Mouse (Mus musculus) liver, embryonic 16.5 days (tissue): ENCODE results near the gene D3Ertd254e. TPM values are rescaled to one million over a fixed set of nuclear protein-coding genes. Genes with fewer than 3 reads are reported as not detected.
"Not testable (repeated sequence)": the region's sequence is repeated elsewhere in the genome, so short reads cannot be mapped to it uniquely, and the experiment has no call there.

Source experiments
- ATAC-seq: fragments of 200-750 bp; cut with Nextera tagmentation; 2 replicates; pipeline ENCODE4 v1.8.0; 2017; ENCODE audit warnings: low read depth, mild to moderate bottlenecking, moderate number of reproducible peaks, moderate library complexity
- H3K27ac ChIP-seq: fragments of 300-500 bp; sonication (generic); 2 replicates; pipeline ENCODE4 v1.5.1; 2014; ENCODE audit warnings: mild to moderate bottlenecking, low read length
- H3K27me3 ChIP-seq: fragments of 300-500 bp; sonication (generic); 2 replicates; pipeline ENCODE4 v1.6.1; 2014; ENCODE audit warnings: low read depth, low read length, mixed read lengths; ENCODE audit not compliant: control insufficient read depth, insufficient read depth
- H3K36me3 ChIP-seq: fragments of 300-500 bp; sonication (generic); 2 replicates; pipeline ENCODE4 v1.6.1; 2014; ENCODE audit warnings: mild to moderate bottlenecking; ENCODE audit not compliant: control insufficient read depth, insufficient read depth
- H3K4me1 ChIP-seq: fragments of 300-500 bp; sonication (generic); 2 replicates; pipeline ENCODE4 v1.6.1; 2014; ENCODE audit warnings: low read depth, low read length, mixed read lengths; ENCODE audit not compliant: control insufficient read depth
- H3K4me2 ChIP-seq: fragments of 300-500 bp; sonication (generic); 2 replicates; pipeline ENCODE4 v1.6.1; 2014; ENCODE audit warnings: low read depth, low read length, mixed read lengths
- H3K4me3 ChIP-seq: fragments of 300-500 bp; sonication (generic); 2 replicates; pipeline ENCODE4 v1.5.1; 2014; ENCODE audit warnings: low read depth, mild to moderate bottlenecking, low read length
- H3K9ac ChIP-seq: fragments of 300-500 bp; sonication (generic); 2 replicates; pipeline ENCODE4 v1.6.1; 2014; ENCODE audit warnings: low read depth, low read length
- H3K9me3 ChIP-seq: fragments of 300-500 bp; sonication (generic); replicated peaks from 2 replicates; pipeline ENCODE4 v1.6.1; 2016; ENCODE audit warnings: low read length; ENCODE audit not compliant: control insufficient read depth
- WGBS: fragments of 180-500 bp; shearing (Covaris S2); extraction: QIAGEN DNeasy Blood & Tissue Kit; methylation state at CpG from one replicate; pipeline ENCODE4 v1.1.7; 2014; ENCODE audit not compliant: insufficient replicate concordance; 5-methylcytosine and 5-hydroxymethylcytosine counted together
- polyA plus RNA-seq: library from polyadenylated mRNA; unstranded; fragments of >200 nt; fragmentation: Nextera tagmentation; extraction: Ambion mirVana; gene quantifications from 2 replicates; pipeline ENCODE4 v1.2.1, GENCODE M21; 2015

D3Ertd254e gene
- polyA plus RNA-seq, result 0.83 and 0.96 TPM in 2 replicates

DNA sequence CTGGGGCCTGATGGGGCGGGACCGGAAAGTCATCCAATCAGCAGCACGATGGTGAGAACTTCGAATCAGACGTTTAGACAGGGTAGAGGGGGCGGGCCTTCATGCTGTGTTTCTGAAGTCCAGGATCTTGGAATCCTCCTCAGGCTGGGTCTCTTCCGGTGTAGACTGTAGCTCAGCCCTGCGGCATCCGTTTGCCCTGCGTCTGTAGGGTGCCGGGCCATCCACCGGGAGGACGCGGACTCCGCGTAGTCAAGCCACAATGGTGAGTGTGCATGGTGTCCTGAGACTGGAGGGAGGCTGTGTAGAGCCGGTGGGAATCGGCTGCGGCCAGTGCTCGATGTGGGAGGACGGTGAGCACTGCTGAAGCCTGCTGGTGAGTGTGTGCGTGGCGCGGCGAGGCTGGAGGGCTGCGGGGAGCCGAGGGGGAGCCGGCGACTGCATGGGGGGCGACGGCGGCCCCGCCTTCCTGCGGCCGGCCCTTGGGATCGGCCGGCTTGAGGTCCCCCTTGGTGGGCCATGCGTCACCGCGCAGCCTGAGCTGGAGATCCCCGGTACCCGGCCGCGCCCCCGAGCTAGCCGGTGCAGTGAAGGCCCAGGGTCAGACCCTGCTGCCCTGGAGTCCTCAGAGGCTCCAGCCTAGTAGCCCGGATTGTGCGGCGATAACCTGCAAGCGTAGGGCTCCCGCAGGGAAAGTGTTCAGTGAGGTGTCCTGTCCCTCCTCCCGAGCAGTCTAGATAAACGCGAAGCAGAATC, at the start of gene D3Ertd254e:
D3Ertd254e (plus strand) TSS at position 84 of the 753 bp plus-strand sequence.
- H3K4me3 ChIP-seq, result peak within 1 kb of the TSS; percentile 80
- no peaks in the 10 kb centered on the region for H3K9me3 ChIP-seq
- H3K4me1 ChIP-seq, result no peaks in the 10 kb centered on the region; the same call in 1 of the 2 replicates
- under 1% methylated on average over 51 of the region's 54 CpGs for WGBS
- peak within 1 kb of the TSS; percentile 81 for H3K9ac ChIP-seq
- H3K27ac ChIP-seq, result peak within 1 kb of the TSS; percentile 63
- peak within 1 kb of the TSS; percentile 77 for H3K4me2 ChIP-seq
- ATAC-seq, result peak; percentile 96
- H3K36me3 ChIP-seq, result no peaks in the 10 kb centered on the region
- no peaks in the 10 kb centered on the region for H3K27me3 ChIP-seq

DNA sequence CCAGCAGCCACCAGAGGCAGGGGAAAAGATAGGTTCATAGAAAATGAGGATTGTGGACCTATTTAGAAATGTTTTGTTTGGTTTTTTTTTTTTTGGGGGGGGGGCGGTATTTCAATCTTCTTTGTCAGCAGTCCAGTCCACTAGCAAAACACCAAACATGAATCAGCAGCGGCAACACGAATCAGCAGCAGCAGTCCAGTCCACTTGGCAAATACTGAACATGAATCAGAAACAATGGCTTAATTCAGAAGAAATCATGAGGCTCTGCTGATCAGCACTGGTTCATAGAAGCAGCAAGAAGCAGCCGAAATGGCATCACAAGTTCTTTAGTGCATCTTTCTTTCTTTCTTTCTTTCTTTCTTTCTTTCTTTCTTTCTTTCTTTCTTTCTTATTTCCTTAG, 34.7 kb upstream of the D3Ertd254e start:
- H3K36me3 ChIP-seq, result no peaks in the 10 kb centered on the region
- no peaks in the 10 kb centered on the region for H3K4me1 ChIP-seq
- no peaks in the 10 kb centered on the region for H3K27me3 ChIP-seq
- WGBS, result 55% methylated on average over 4 of the region's 4 CpGs
- no peak overlapping the region for H3K4me3 ChIP-seq
- H3K4me2 ChIP-seq, result no peak overlapping the region
- ATAC-seq, result no peak
- H3K9me3 ChIP-seq, result no peaks in the 10 kb centered on the region
- H3K9ac ChIP-seq, result no peak overlapping the region
- no peak overlapping the region for H3K27ac ChIP-seq

GRCm38 (mm10) chr3:36119684-36120548, 30.9 kb upstream of the D3Ertd254e start:
- peaks cover 4% of the 10 kb centered on the region for H3K9me3 ChIP-seq
- no peaks in the 10 kb centered on the region for H3K36me3 ChIP-seq
- no peak overlapping the region for H3K4me2 ChIP-seq
- H3K27ac ChIP-seq, result no peak overlapping the region
- H3K27me3 ChIP-seq, result no peaks in the 10 kb centered on the region
- no peak overlapping the region for H3K4me3 ChIP-seq
- no peaks in the 10 kb centered on the region for H3K4me1 ChIP-seq
- no peak overlapping the region for H3K9ac ChIP-seq
- no peak for ATAC-seq

- not testable (repeated sequence) for H3K27ac ChIP-seq, ATAC-seq, H3K4me2 ChIP-seq, H3K9ac ChIP-seq, H3K4me3 ChIP-seq, H3K36me3 ChIP-seq, H3K27me3 ChIP-seq, H3K4me1 ChIP-seq, H3K9me3 ChIP-seq
- 55% methylated on average over 9 of the region's 9 CpGs for WGBS
Measured at GRCm38 (mm10) chr3:36126176-36126575, 24.6 kb upstream of the D3Ertd254e start.

DNA sequence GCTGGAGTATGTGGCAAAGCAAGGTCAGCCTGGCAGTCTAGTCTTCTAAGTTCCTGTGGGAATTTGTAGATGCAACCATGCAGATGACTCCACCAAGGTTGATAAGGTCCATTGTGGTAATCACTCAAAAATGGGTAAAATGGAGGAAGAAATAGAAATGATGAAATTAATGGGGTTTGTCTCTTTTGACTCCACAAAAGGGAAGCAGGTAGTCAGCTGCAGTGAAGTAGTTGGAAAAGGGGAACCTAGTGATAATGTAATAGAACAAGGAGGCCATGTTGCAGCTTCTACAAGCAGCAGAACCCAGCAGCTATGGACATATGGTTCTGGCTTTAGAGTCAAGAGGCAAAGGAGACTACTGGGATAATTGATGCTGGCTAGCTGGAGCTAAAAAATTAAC, 14.7 kb upstream of the D3Ertd254e start:
- H3K4me3 ChIP-seq, result no peak overlapping the region
- ATAC-seq, result no peak
- H3K27me3 ChIP-seq, result no peaks in the 10 kb centered on the region
- no peak overlapping the region for H3K27ac ChIP-seq
- H3K36me3 ChIP-seq, result no peaks in the 10 kb centered on the region
- H3K9me3 ChIP-seq, result no peaks in the 10 kb centered on the region
- no peak overlapping the region for H3K9ac ChIP-seq
- no peaks in the 10 kb centered on the region for H3K4me1 ChIP-seq
- no peak overlapping the region for H3K4me2 ChIP-seq

GRCm38 (mm10) chr3:36137560-36137959, 13.3 kb upstream of the D3Ertd254e start:
- 22% methylated on average over 2 of the region's 2 CpGs for WGBS
- Histone ChIP-seq H3K4me2 (no peak overlapping the region), H3K27me3 (no peaks in the 10 kb centered on the region), H3K9me3 (no peaks in the 10 kb centered on the region), H3K27ac (no peak overlapping the region), H3K36me3 (no peaks in the 10 kb centered on the region), H3K4me1 (no peaks in the 10 kb centered on the region), H3K9ac (no peak overlapping the region), H3K4me3 (no peak overlapping the region)
- no peak for ATAC-seq

DNA sequence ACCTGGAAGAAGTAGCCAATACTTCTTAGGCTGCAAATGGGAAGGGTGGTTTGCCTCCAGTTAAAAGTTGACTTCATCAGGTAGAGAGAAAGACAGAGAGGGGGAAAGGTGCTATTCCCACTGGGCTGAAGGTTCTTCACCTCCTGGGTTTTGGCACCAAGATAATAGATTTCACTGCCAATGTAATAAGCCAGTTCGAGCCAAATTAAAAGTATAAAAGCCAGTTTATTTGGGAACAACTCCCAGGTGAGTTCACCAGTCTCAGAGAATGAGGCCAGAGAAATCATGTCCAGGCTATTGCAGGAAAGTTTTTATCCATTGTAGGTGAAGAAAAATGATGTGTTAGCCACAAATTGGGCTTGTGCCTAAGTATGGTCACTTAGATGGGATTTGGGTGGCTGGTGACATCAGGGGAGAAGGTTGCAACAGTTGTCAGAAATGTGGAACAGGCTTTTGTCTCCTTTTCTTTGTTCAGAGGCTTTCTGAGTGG, 12.6 kb upstream of the D3Ertd254e start:
- ATAC-seq, result no peak
- Histone ChIP-seq H3K27me3 (no peaks in the 10 kb centered on the region), H3K27ac (no peak overlapping the region), H3K4me1 (no peaks in the 10 kb centered on the region), H3K4me3 (no peak overlapping the region), H3K9me3 (no peaks in the 10 kb centered on the region), H3K9ac (no peak overlapping the region), H3K36me3 (no peaks in the 10 kb centered on the region), H3K4me2 (no peak overlapping the region)
- 58% methylated on average over 1 of the region's 1 CpGs for WGBS

GRCm38 (mm10) chr3:36138996-36139395, 11.8 kb upstream of the D3Ertd254e start:
- no peak for ATAC-seq
- no peak overlapping the region for H3K27ac ChIP-seq
- no peak overlapping the region for H3K4me2 ChIP-seq
- no peaks in the 10 kb centered on the region for H3K27me3 ChIP-seq
- H3K4me1 ChIP-seq, result no peaks in the 10 kb centered on the region
- H3K36me3 ChIP-seq, result no peaks in the 10 kb centered on the region
- H3K9ac ChIP-seq, result no peak overlapping the region
- H3K4me3 ChIP-seq, result no peak overlapping the region
- H3K9me3 ChIP-seq, result no peaks in the 10 kb centered on the region

DNA sequence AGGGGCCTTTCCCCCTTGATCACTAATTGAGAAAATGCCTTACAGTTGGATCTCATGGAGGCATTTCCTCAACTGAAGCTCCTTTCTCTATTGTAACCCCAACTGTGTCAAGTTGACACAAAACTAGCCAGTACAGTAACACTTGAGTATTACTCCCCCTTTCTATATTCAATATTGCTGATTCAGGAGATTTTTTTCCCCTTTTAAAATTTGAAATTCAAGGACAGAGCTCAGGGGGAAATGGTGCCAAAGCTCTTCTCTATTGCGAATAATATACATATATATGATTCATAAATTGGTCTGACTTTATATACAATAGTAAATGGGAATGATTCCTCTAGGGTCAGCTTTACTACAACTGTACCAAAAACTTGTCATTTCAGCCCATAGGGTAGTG, 282 bp upstream of the D3Ertd254e start:
- Histone ChIP-seq H3K4me3 (peak overlapping the region; percentile 80), H3K36me3 (no peaks in the 10 kb centered on the region), H3K9ac (no peak overlapping the region), H3K27me3 (no peaks in the 10 kb centered on the region), H3K4me2 (peak overlapping the region; percentile 77), H3K9me3 (no peaks in the 10 kb centered on the region), H3K27ac (no peak overlapping the region), H3K4me1 (no peaks in the 10 kb centered on the region; the same call in 1 of the 2 replicates)
- no peak for ATAC-seq
- WGBS, result 5% methylated on average over 1 of the region's 1 CpGs
